Mouse (Mus musculus): ENCODE results near the gene Qsox1. TPM values are rescaled to one million over a fixed set of nuclear protein-coding genes. Genes with fewer than 3 reads are reported as not detected.

Gene Qsox1
- polyA plus RNA-seq, 1 experiment from 2014 or later: 28.4 TPM

DNA sequence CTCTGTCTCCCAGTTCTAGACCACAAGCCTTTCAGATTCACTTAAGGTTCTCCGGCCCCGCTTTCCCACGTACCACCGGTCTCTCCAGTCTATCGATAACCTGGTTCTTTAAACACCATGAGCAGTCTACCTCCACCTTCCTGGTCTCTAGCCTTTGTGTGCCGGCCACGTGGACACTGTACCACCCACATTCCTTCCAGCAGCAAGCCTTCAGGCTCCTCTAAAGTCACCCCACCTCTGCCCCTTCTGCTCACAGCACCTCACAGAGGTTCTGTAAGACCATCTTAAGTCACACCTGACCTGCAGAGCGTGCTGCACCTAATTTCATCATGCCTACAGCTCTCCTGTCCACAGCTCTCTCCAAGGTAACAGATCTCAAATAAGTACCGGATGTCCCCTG lies 20.9 kb upstream of the Qsox1 start:
- ATAC-seq: no peak
- no peaks in the 10 kb centered on the region for H3K9me3 ChIP-seq (ENCODE audit: control insufficient read depth)
- no peaks in the 10 kb centered on the region for H3K27me3 ChIP-seq (replicated peaks; ENCODE audit: control insufficient read depth, insufficient read depth, low read length)
- TF ChIP-seq CTCF (IDR thresholded peaks at IDR 0.05; ENCODE audit: low read depth): no peak
- WGBS: 88% methylated on average over 9 of the region's 9 CpGs
- H3K4me3 ChIP-seq (ENCODE audit: low read depth, low read length): no peak overlapping the region
- no peaks in the 10 kb centered on the region for H3K36me3 ChIP-seq (ENCODE audit: control insufficient read depth, insufficient read depth)
- no peaks in the 10 kb centered on the region for H3K4me1 ChIP-seq (replicated peaks; ENCODE audit: control insufficient read depth, insufficient read depth, low read length)
- H3K9ac ChIP-seq (ENCODE audit: low read depth, low read length): no peak overlapping the region
- no peak overlapping the region for H3K4me2 ChIP-seq (replicated peaks; ENCODE audit: low read depth)
- H3K27ac ChIP-seq (ENCODE audit: low read depth, low read length): no peak overlapping the region

- 93% methylated on average over 3 of the region's 3 CpGs for WGBS
- Histone ChIP-seq H3K27me3 (replicated peaks; ENCODE audit: control insufficient read depth, insufficient read depth, low read length) (no peaks in the 10 kb centered on the region), H3K4me3 (ENCODE audit: low read depth, low read length) (no peak overlapping the region), H3K9me3 (ENCODE audit: control insufficient read depth) (no peaks in the 10 kb centered on the region), H3K27ac (ENCODE audit: low read depth, low read length) (no peak overlapping the region), H3K9ac (ENCODE audit: low read depth, low read length) (no peak overlapping the region), H3K36me3 (ENCODE audit: control insufficient read depth, insufficient read depth) (no peaks in the 10 kb centered on the region), H3K4me2 (replicated peaks; ENCODE audit: low read depth) (no peak overlapping the region), H3K4me1 (replicated peaks; ENCODE audit: control insufficient read depth, insufficient read depth, low read length) (no peaks in the 10 kb centered on the region)
- no peak for ATAC-seq
- no peak for TF ChIP-seq CTCF (IDR thresholded peaks at IDR 0.05; ENCODE audit: low read depth)
These were observed 19.3 kb upstream of the Qsox1 start for GRCm38 (mm10) chr1:155831958-155832357.

- no peaks in the 10 kb centered on the region for H3K36me3 ChIP-seq (ENCODE audit: control insufficient read depth, insufficient read depth)
- WGBS: 68% methylated on average over 6 of the region's 6 CpGs
- ATAC-seq: no peak
- H3K27me3 ChIP-seq (replicated peaks; ENCODE audit: control insufficient read depth, insufficient read depth, low read length): no peaks in the 10 kb centered on the region
- H3K9me3 ChIP-seq (ENCODE audit: control insufficient read depth): no peaks in the 10 kb centered on the region
- H3K27ac ChIP-seq (ENCODE audit: low read depth, low read length): no peak overlapping the region
- H3K4me2 ChIP-seq (replicated peaks; ENCODE audit: low read depth): no peak overlapping the region
- no peak overlapping the region for H3K9ac ChIP-seq (ENCODE audit: low read depth, low read length)
- H3K4me1 ChIP-seq (replicated peaks; ENCODE audit: control insufficient read depth, insufficient read depth, low read length): no peaks in the 10 kb centered on the region
- no peak for TF ChIP-seq CTCF (IDR thresholded peaks at IDR 0.05; ENCODE audit: low read depth)
- no peak overlapping the region for H3K4me3 ChIP-seq (ENCODE audit: low read depth, low read length)
These were observed 18.2 kb upstream of the Qsox1 start for GRCm38 (mm10) chr1:155830861-155831260.

GRCm38 (mm10) chr1:155827703-155828295 lies 15.1 kb upstream of the Qsox1 start:
- Histone ChIP-seq H3K4me3 (ENCODE audit: low read depth, low read length) (no peak overlapping the region), H3K36me3 (ENCODE audit: control insufficient read depth, insufficient read depth) (no peaks in the 10 kb centered on the region), H3K9ac (ENCODE audit: low read depth, low read length) (no peak overlapping the region), H3K27me3 (replicated peaks; ENCODE audit: control insufficient read depth, insufficient read depth, low read length) (no peaks in the 10 kb centered on the region), H3K4me1 (replicated peaks; ENCODE audit: control insufficient read depth, insufficient read depth, low read length) (no peaks in the 10 kb centered on the region), H3K9me3 (ENCODE audit: control insufficient read depth) (no peaks in the 10 kb centered on the region), H3K4me2 (replicated peaks; ENCODE audit: low read depth) (no peak overlapping the region), H3K27ac (ENCODE audit: low read depth, low read length) (no peak overlapping the region)
- WGBS: 38% methylated on average over 8 of the region's 8 CpGs
- ATAC-seq: no peak
- no peak for TF ChIP-seq CTCF (IDR thresholded peaks at IDR 0.05; ENCODE audit: low read depth)

- no peak overlapping the region for H3K4me3 ChIP-seq (ENCODE audit: low read depth, low read length)
- no peak overlapping the region for H3K27ac ChIP-seq (ENCODE audit: low read depth, low read length)
- 34% methylated on average over 5 of the region's 5 CpGs for WGBS
- no peaks in the 10 kb centered on the region for H3K4me1 ChIP-seq (replicated peaks; ENCODE audit: control insufficient read depth, insufficient read depth, low read length)
- no peak overlapping the region for H3K9ac ChIP-seq (ENCODE audit: low read depth, low read length)
- TF ChIP-seq CTCF (IDR thresholded peaks at IDR 0.05; ENCODE audit: low read depth): no peak
- ATAC-seq: peak; percentile 36; the same call in 1 of the 2 replicates
- H3K36me3 ChIP-seq (ENCODE audit: control insufficient read depth, insufficient read depth): no peaks in the 10 kb centered on the region
- H3K9me3 ChIP-seq (ENCODE audit: control insufficient read depth): no peaks in the 10 kb centered on the region
- no peaks in the 10 kb centered on the region for H3K27me3 ChIP-seq (replicated peaks; ENCODE audit: control insufficient read depth, insufficient read depth, low read length)
- H3K4me2 ChIP-seq (replicated peaks; ENCODE audit: low read depth): no peak overlapping the region
These were observed 14.2 kb upstream of the Qsox1 start for GRCm38 (mm10) chr1:155826803-155827395.

- no peak for ATAC-seq
- Histone ChIP-seq H3K4me3 (ENCODE audit: low read depth, low read length) (no peak overlapping the region), H3K36me3 (ENCODE audit: control insufficient read depth, insufficient read depth) (no peaks in the 10 kb centered on the region), H3K27me3 (replicated peaks; ENCODE audit: control insufficient read depth, insufficient read depth, low read length) (no peaks in the 10 kb centered on the region), H3K4me2 (replicated peaks; ENCODE audit: low read depth) (no peak overlapping the region), H3K27ac (ENCODE audit: low read depth, low read length) (no peak overlapping the region), H3K4me1 (replicated peaks; ENCODE audit: control insufficient read depth, insufficient read depth, low read length) (no peaks in the 10 kb centered on the region), H3K9ac (ENCODE audit: low read depth, low read length) (no peak overlapping the region), H3K9me3 (ENCODE audit: control insufficient read depth) (no peaks in the 10 kb centered on the region)
- no peak for TF ChIP-seq CTCF (IDR thresholded peaks at IDR 0.05; ENCODE audit: low read depth)
- WGBS: 78% methylated on average over 4 of the region's 4 CpGs
These were observed 13.4 kb upstream of the Qsox1 start for GRCm38 (mm10) chr1:155825940-155826716.
